Comparison of ENCODE assay signal across 19 mouse cellular contexts in genomic region chr2:161713024-161713423, GRCm38 (mm10).
DNase-seq lines count a peak whose midpoint lies in the region; ATAC-seq and TF ChIP-seq lines count a peak whose summit lies in the region.
"Had no signal": no experiment of that assay in that cellular context is flagged by ENCODE, and none has a peak within 500 bp of the region (broad histone marks: within the 10 kb centered on the region; RNA-seq: fewer than 3 reads in every experiment).

No protein-coding gene starts in this region.

- no peak for TF ChIP-seq CTCF in brain, embryonic 14.5 days (IDR thresholded peaks at IDR 0.05; ENCODE audit: borderline replicate concordance, extremely low read depth, insufficient read depth, insufficient read length)
- TF ChIP-seq CTCF in cerebellum, adult 2 months (IDR thresholded peaks at IDR 0.05; ENCODE audit: borderline replicate concordance, insufficient read depth, low read depth, low read length): no peak

- no peak overlapping the region for H3K4me3 ChIP-seq in cerebellum, adult 2 months (replicated peaks; ENCODE audit: insufficient read depth, low read depth, low read length)
- no peak overlapping the region for H3K4me3 ChIP-seq in forebrain, embryonic 12.5 days (replicated peaks)
- H3K4me3 ChIP-seq in kidney, embryonic 14.5 days (ENCODE audit: low read length): no peak overlapping the region
- H3K4me3 ChIP-seq: embryonic facial prominence, embryonic 13.5 days; forebrain, embryonic 13.5 days; gastrocnemius, adult 2 months; heart, embryonic 13.5 days; hindbrain, embryonic 15.5 days had no signal

- ATAC-seq in forebrain, embryonic 12.5 days (ENCODE audit: low FRiP score): no peak
- no peak for ATAC-seq in kidney, embryonic 14.5 days (ENCODE audit: low FRiP score, low TSS enrichment)
- ATAC-seq: forebrain, embryonic 13.5 days; forebrain, postnatal 0 days; intestine, embryonic 16.5 days had no signal

- no peaks in the 10 kb centered on the region for H3K9me3 ChIP-seq in forebrain, embryonic 12.5 days
- no peaks in the 10 kb centered on the region for H3K9me3 ChIP-seq in kidney, embryonic 14.5 days (ENCODE audit: control insufficient read depth, low read length)
- H3K9me3 ChIP-seq: embryonic facial prominence, embryonic 13.5 days; forebrain, embryonic 13.5 days; heart, embryonic 13.5 days; hindbrain, embryonic 15.5 days had no signal

- 3% methylated on average over 4 of the region's 4 CpGs for WGBS in cerebellum, adult 2 months
- 55% methylated on average over 4 of the region's 4 CpGs for WGBS in forebrain, embryonic 12.5 days
- WGBS in kidney, embryonic 14.5 days: 38% methylated on average over 4 of the region's 4 CpGs

- H3K27me3 ChIP-seq in cerebellum, adult 2 months (ENCODE audit: control insufficient read depth, insufficient read depth, low read length): no peaks in the 10 kb centered on the region
- H3K27me3 ChIP-seq in forebrain, embryonic 12.5 days: no peaks in the 10 kb centered on the region
- H3K27me3 ChIP-seq in kidney, embryonic 14.5 days (ENCODE audit: control insufficient read depth, insufficient read depth, low read length): no peaks in the 10 kb centered on the region
- H3K27me3 ChIP-seq: embryonic facial prominence, embryonic 13.5 days; forebrain, embryonic 13.5 days; heart, embryonic 13.5 days; hindbrain, embryonic 15.5 days had no signal

- H3K27ac ChIP-seq in cerebellum, adult 2 months (ENCODE audit: insufficient read depth, low read length): no peak overlapping the region
- H3K27ac ChIP-seq in forebrain, embryonic 12.5 days: no peak overlapping the region
- H3K27ac ChIP-seq in kidney, embryonic 14.5 days (ENCODE audit: low read depth, low read length): no peak overlapping the region
- H3K27ac ChIP-seq: embryonic facial prominence, embryonic 13.5 days; forebrain, embryonic 13.5 days; gastrocnemius, adult 2 months; heart, embryonic 13.5 days; hindbrain, embryonic 15.5 days had no signal

- no peaks in the 10 kb centered on the region for H3K36me3 ChIP-seq in forebrain, embryonic 12.5 days (replicated peaks)
- H3K36me3 ChIP-seq in kidney, embryonic 14.5 days (ENCODE audit: control insufficient read depth, insufficient read depth, low read length): no peaks in the 10 kb centered on the region
- H3K36me3 ChIP-seq: embryonic facial prominence, embryonic 13.5 days; heart, embryonic 13.5 days; hindbrain, embryonic 15.5 days had no signal

- H3K4me2 ChIP-seq in forebrain, embryonic 12.5 days: no peak overlapping the region
- H3K4me2 ChIP-seq in kidney, embryonic 14.5 days (replicated peaks; ENCODE audit: low read depth, low read length): no peak overlapping the region
- H3K4me2 ChIP-seq: embryonic facial prominence, embryonic 13.5 days; forebrain, embryonic 13.5 days; heart, embryonic 13.5 days; hindbrain, embryonic 15.5 days had no signal

- peak; percentile 72 for DNase-seq in brain, adult 2 months (ENCODE audit: low read depth, low spot score)
- DNase-seq in brain, embryonic 14.5 days (ENCODE audit: low read depth): peak; percentile 14
- peak; percentile 52 to 62 for DNase-seq in cerebellum, adult 2 months
- DNase-seq in cerebellum, postnatal 10 days: peak; percentile 32 to 60
- DNase-seq in kidney, adult 11 months: no peak
- no peak for DNase-seq in left cerebral cortex, adult 11 months (ENCODE audit: low spot score)
- DNase-seq: adrenal gland, adult 8-10 months; adrenal gland, postnatal 36 days; forebrain, postnatal 0 days; gastrocnemius, adult 2 months; gastrocnemius, postnatal 25 days; heart, postnatal 36 days had no signal

- H3K9ac ChIP-seq in forebrain, embryonic 12.5 days: no peak overlapping the region
- H3K9ac ChIP-seq in kidney, embryonic 14.5 days (ENCODE audit: low read depth, low read length): no peak overlapping the region
- H3K9ac ChIP-seq: embryonic facial prominence, embryonic 13.5 days; forebrain, embryonic 13.5 days; forebrain, postnatal 0 days; heart, embryonic 13.5 days; hindbrain, embryonic 15.5 days had no signal

- H3K4me1 ChIP-seq in cerebellum, adult 2 months (ENCODE audit: control insufficient read depth, insufficient read depth, low read length): peaks cover 4% of the 10 kb centered on the region
- H3K4me1 ChIP-seq in forebrain, embryonic 12.5 days: no peaks in the 10 kb centered on the region
- no peaks in the 10 kb centered on the region for H3K4me1 ChIP-seq in kidney, embryonic 14.5 days (ENCODE audit: control insufficient read depth, insufficient read depth, low read length)
- H3K4me1 ChIP-seq: forebrain, embryonic 13.5 days; heart, embryonic 13.5 days; hindbrain, embryonic 15.5 days had no signal

- no peak for TF ChIP-seq POLR2A in brain, embryonic 14.5 days (IDR thresholded peaks at IDR 0.05; ENCODE audit: borderline replicate concordance, extremely low read depth, insufficient read depth, insufficient read length, poor library complexity, severe bottlenecking)
- TF ChIP-seq POLR2A in cerebellum, adult 2 months (IDR thresholded peaks at IDR 0.05; ENCODE audit: borderline replicate concordance, insufficient read depth, low read length): no peak

Comparison
In these comparisons a context has a peak if more than half of its experiments do, and no peak if none do; other contexts are left out.
1. DNase-seq: peak in brain, adult 2 months (single experiment), brain, embryonic 14.5 days (single experiment), cerebellum, adult 2 months (2 of 2) and cerebellum, postnatal 10 days (2 of 2); none in kidney, adult 11 months (single experiment) and left cerebral cortex, adult 11 months (single experiment).